In genomic region chr11:28853102-28853800, GRCm38 (mm10) we compare ENCODE assay signal across 8 mouse cellular contexts. TPM values are rescaled to one million over a fixed set of nuclear protein-coding genes. Genes with fewer than 3 reads are reported as not detected.
A peak's percentile ranks its signal among the peaks of the same experiment; 100 is the strongest.
DNase-seq lines count a peak whose midpoint lies in the region; ATAC-seq lines count a peak whose summit lies in the region.

Gene Efemp1, plus strand, starts transcription at chr11:28853204.

- DNase-seq in frontal cortex, postnatal 10 days (ENCODE audit: low spot score in 2 of 2) = no peak
- peak; percentile 29 to 30 for DNase-seq in heart, postnatal 36 days
- peak; percentile 57 to 68 for DNase-seq in kidney, postnatal 4 days
- DNase-seq in lung, adult 18-20 months = peak; percentile 73 to 78
- DNase-seq in ovary, postnatal 10 days (ENCODE audit: low spot score) = peak; percentile 18
- DNase-seq in spleen, adult 12 weeks (ENCODE audit: low spot score) = no peak

- H3K4me3 ChIP-seq in forebrain, embryonic 13.5 days = peak within 1 kb of the TSS; percentile 49

- peaks cover 15% of the 10 kb centered on the region for H3K27me3 ChIP-seq in forebrain, embryonic 13.5 days

- H3K4me1 ChIP-seq in forebrain, embryonic 13.5 days = peaks cover 12% of the 10 kb centered on the region

- peak within 1 kb of the TSS; percentile 64 for H3K9ac ChIP-seq in forebrain, embryonic 13.5 days

- ATAC-seq in frontal cortex, adult (ENCODE audit: low TSS enrichment) = peak; percentile 75
- peak; percentile 82 for ATAC-seq in forebrain, embryonic 13.5 days

- no peak within 1 kb of the TSS for H3K27ac ChIP-seq in forebrain, embryonic 13.5 days

- WGBS in forebrain, embryonic 13.5 days = 1% methylated on average over 30 of the region's 30 CpGs

- peak within 1 kb of the TSS; percentile 88 for H3K4me2 ChIP-seq in forebrain, embryonic 13.5 days

- H3K36me3 ChIP-seq in forebrain, embryonic 13.5 days (ENCODE audit: poor library complexity, severe bottlenecking) = no peaks in the 10 kb centered on the region

- intact Hi-C loops in heart, postnatal 36 days (cut with DNase I) = no loop called here

- H3K9me3 ChIP-seq in forebrain, embryonic 13.5 days (replicated peaks) = no peaks in the 10 kb centered on the region

RNA-seq across cellular contexts. Expression of gene Efemp1, which starts in this region (rescaled TPM):
- polyA plus RNA-seq in forebrain, embryonic 13.5 days (2015; fragmentation: Nextera tagmentation; extraction: Ambion mirVana) = 1.9 and 2.9 TPM in 2 replicates
- 10 to 100 TPM; 17.7 to 24.3 TPM for total RNA-seq in heart, postnatal 36 days (2021)

Comparison
In these comparisons a context has a peak if more than half of its experiments do, and no peak if none do; other contexts are left out.
1. DNase-seq: peak in heart, postnatal 36 days (2 of 2), kidney, postnatal 4 days (2 of 2), lung, adult 18-20 months (2 of 2) and ovary, postnatal 10 days (single experiment); none in frontal cortex, postnatal 10 days (0 of 2) and spleen, adult 12 weeks (single experiment).